Comparison of ENCODE assay signal across 10 mouse cellular contexts in genomic region chr2:3147550-3148157, GRCm38 (mm10).
"Had no signal": no experiment of that assay in that cellular context is flagged by ENCODE, and none has a peak within 500 bp of the region (broad histone marks: within the 10 kb centered on the region; RNA-seq: fewer than 3 reads in every experiment).

No protein-coding gene starts in this region.

- DNase-seq: left cerebral cortex, postnatal 4 days; lung, adult 2 months; lung, postnatal 36 days; right cerebral cortex, adult 18-20 months; right cerebral cortex, postnatal 25 days had no signal

- H3K4me3 ChIP-seq: limb, embryonic 13.5 days; midbrain, embryonic 13.5 days had no signal

- H3K4me2 ChIP-seq: limb, embryonic 13.5 days; midbrain, embryonic 13.5 days had no signal

- H3K27ac ChIP-seq: hindbrain, postnatal 0 days; limb, embryonic 13.5 days; liver, embryonic 14.5 days; midbrain, embryonic 13.5 days had no signal

- H3K9me3 ChIP-seq: limb, embryonic 13.5 days; midbrain, embryonic 13.5 days had no signal

- H3K27me3 ChIP-seq: limb, embryonic 13.5 days; midbrain, embryonic 13.5 days had no signal

- H3K9ac ChIP-seq: limb, embryonic 13.5 days; liver, embryonic 14.5 days; midbrain, embryonic 13.5 days had no signal

- ATAC-seq: hindbrain, postnatal 0 days; lung, postnatal 0 days; midbrain, embryonic 13.5 days had no signal
